Mouse (Mus musculus): ENCODE results near the gene Pigyl. TPM values are rescaled to one million over a fixed set of nuclear protein-coding genes. Genes with fewer than 3 reads are reported as not detected.
"Not testable (repeated sequence)": the region's sequence is repeated elsewhere in the genome, so short reads cannot be mapped to it uniquely, and the experiment has no call there.

Pigyl gene
- polyA plus RNA-seq, 1 experiment from 2014 or later, result 27.7 TPM

DNA sequence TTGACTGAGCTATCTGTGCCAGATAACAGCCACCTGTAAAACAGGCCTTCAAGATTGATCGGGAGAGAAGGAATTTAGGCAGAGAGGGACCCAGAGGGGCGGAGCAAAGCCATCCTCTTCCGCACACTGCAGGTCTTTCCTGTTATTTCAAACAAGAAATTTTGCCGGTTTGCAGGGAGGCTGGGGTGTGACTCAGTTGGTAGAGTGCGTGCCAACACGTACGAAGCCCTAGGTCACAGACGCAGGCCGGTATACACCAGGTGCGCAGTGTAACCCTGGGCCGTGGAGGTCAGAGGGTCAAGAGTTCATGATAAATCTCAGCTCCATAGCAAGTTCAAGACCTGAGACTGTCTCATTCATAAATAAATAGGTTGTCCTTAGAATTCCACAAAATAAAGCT is 24.4 kb upstream of the Pigyl start:
- H3K27ac ChIP-seq, result no peak overlapping the region

DNA sequence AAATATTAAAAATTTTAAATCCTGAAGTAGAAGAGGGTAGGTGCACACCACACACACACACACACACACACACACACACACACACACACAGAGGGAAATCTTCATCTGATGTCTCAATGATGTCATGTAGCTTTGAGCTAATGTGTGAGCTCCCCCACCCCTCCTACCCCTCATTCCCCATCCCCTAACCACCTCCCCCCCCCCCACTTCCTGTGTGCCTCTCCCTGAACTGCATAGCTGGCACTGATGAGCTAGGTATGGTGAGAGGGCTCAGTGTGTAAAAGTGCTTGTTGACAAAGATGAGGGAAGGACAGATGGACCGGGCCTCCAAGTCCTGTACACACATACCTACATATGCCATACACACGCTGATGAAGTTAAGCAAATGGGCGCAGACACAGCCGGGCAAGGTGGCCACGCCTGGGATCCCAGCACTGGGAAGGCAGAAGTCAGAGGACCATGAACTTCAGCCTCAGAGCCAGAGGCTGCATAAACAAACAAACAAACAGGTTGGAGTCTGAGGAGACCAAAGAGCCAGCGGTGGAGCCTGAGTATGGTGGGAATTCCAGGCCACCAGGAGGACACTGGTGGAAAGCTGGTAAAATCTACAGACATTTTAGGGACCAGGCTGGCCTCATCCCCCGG is 22.3 kb upstream of the Pigyl start:
- H3K4me3 ChIP-seq (ENCODE audit: inconsistent target), result no peak overlapping the region
- H3K79me2 ChIP-seq (ENCODE audit: inconsistent target), result no peaks in the 10 kb centered on the region
- WGBS (ENCODE audit: missing documents), result 83% methylated on average over 7 of the region's 7 CpGs
- no peak overlapping the region for H3K27ac ChIP-seq
- no peaks in the 10 kb centered on the region for H3K36me3 ChIP-seq (ENCODE audit: inconsistent target)

More for the DNA sequence above, 24.4 kb upstream of the Pigyl start:
- no peaks in the 10 kb centered on the region for H3K79me2 ChIP-seq (ENCODE audit: inconsistent target)
- no peak overlapping the region for H3K4me3 ChIP-seq (ENCODE audit: inconsistent target)
- WGBS (ENCODE audit: missing documents), result 90% methylated on average over 11 of the region's 11 CpGs
- no peaks in the 10 kb centered on the region for H3K36me3 ChIP-seq (ENCODE audit: inconsistent target)

DNA sequence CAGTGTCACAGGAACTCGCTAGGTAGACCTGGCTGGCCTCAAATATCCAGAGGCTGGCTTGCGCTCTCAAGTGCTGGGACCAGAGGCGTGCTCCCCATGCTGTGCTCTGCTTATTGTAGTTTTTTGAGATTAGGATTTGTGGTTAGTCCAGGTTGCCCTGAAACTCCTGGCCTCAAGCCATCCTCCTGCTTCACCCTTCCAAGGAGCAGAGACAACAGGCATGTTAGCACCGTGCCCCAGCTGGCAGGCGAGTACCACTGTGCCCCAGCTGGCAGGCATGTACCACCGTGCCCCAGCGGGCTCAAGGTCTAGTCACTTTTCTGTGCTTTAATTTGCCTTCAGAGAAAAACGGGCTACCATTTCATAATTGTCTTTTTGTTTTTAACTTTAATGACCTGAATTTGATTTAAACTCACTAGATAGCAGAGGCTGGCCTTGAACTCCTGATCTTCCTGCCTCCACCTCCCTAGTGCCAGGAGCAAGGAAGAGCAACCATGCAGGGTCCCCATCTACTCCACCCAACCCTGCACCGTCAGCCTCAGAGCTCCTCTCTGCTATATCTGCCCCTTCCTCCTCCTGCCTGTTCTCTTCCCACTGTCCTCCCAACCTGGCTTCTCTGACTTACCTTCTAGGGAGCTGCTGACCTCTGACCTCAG is 21.5 kb upstream of the Pigyl start:
- H3K27ac ChIP-seq, result no peak overlapping the region
- no peak overlapping the region for H3K4me3 ChIP-seq (ENCODE audit: inconsistent target)
- H3K36me3 ChIP-seq (ENCODE audit: inconsistent target), result no peaks in the 10 kb centered on the region
- H3K79me2 ChIP-seq (ENCODE audit: inconsistent target), result no peaks in the 10 kb centered on the region
- 92% methylated on average over 9 of the region's 9 CpGs for WGBS (ENCODE audit: missing documents)

DNA sequence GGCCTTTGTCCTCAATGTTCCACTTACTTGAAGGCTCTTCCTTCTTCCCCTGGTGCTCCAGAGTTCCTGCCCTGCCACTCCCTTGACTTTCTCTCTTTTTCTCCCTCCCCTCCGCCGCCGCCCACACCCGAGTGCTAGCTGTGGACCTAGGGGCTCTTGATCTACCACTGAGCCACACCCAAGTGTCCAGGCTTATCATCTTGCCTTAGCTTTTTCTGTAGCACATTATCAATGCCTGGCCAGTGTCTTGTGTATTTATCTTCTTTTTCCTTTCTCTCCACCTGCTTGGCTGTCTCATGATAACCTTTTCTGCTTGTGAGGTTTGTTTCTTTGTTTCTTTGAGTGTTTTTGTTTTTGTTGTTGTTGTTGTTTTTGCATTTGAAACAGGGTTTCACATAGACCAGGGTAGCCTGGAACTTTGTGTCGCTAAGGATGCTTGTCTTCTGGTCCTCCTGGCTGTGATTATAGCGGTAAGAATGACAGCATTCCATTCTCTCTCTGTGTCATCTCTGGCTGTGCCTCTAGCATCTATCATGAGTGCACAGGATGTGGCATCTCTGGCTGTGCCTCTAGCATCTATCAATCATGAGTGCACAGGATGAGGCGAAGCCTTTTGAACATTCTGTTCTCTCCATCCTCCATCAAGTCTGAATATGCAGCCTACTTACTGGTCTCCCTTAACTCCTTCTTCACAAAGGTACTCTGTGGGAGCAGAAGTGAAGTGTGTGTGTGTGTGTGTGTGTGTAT is 20.8 kb upstream of the Pigyl start, which contains the start of gene Acp5:
Gene Acp5, minus strand, starts transcription at position 68 of the 747 bp plus-strand sequence.
- Histone ChIP-seq H3K36me3 (ENCODE audit: inconsistent target) (no peaks in the 10 kb centered on the region), H3K27ac (no peak within 1 kb of the TSS), H3K4me3 (ENCODE audit: inconsistent target) (no peak within 1 kb of the TSS), H3K79me2 (ENCODE audit: inconsistent target) (no peaks in the 10 kb centered on the region)
- 98% methylated on average over 5 of the region's 7 CpGs for WGBS (ENCODE audit: missing documents)

DNA sequence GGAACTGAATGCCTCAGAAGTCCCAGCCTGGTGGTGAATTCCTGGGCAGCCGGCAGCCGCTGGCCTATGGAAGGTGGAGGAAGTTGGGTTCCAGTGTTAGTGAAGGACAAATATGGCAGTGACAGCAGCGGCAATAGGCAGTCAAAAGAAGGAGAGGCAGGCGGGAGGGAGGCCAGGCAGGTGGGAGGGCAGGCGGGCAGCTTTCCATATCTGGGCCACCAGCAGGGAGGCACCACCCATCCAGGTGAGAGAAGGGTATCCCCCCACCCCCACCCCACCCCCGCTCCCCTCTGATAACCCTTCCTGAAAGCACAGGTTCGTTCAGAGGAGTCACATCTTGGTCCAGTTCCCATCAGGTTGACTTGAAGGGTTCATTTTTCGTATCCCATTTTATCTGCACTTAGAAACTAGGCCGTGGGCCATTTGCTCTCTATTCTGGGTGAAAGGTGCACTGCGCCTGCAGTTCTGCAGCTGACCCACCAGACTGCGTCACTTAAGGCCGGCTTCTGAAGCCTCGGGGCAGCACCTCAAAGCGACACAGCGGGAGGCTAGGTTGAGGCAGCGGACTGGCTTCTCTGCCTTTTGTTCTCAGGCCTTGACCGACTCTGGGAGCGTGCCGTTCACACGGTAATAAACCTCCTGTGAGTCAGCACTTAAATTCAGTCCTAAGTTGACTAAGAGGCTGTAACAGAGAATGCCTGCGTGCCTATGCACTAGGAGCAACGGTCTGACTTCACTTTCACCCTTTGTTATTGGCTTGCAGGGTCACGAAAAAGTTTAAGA is 19.7 kb upstream of the Pigyl start:
- no peaks in the 10 kb centered on the region for H3K36me3 ChIP-seq (ENCODE audit: inconsistent target)
- H3K79me2 ChIP-seq (ENCODE audit: inconsistent target), result no peaks in the 10 kb centered on the region
- no peak overlapping the region for H3K4me3 ChIP-seq (ENCODE audit: inconsistent target)
- no peak overlapping the region for H3K27ac ChIP-seq
- WGBS (ENCODE audit: missing documents), result 80% methylated on average over 21 of the region's 23 CpGs

DNA sequence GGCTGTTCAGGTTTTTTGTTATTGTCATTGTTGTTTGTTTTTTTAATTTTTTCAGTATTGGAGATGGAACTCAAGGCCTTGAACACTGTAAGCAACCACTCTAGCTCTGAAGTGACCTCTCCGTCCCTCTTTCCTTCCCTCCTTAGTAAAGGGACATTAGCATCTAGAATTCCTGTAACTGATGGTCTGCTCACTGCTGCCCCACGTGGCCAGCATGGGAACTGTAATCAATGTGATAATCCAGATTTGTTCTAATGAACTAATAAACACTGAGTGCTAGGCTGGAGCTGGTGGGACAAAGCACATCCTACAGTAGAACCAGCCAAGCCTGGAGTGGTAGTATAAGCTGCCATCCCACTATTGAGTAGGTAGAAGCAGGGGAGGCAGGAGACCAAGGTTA is 18.2 kb upstream of the Pigyl start:
- 35% methylated on average over 2 of the region's 2 CpGs for WGBS (ENCODE audit: missing documents)
- no peak overlapping the region for H3K4me3 ChIP-seq (ENCODE audit: inconsistent target)
- H3K27ac ChIP-seq, result no peak overlapping the region
- H3K36me3 ChIP-seq (ENCODE audit: inconsistent target), result no peaks in the 10 kb centered on the region
- no peaks in the 10 kb centered on the region for H3K79me2 ChIP-seq (ENCODE audit: inconsistent target)

DNA sequence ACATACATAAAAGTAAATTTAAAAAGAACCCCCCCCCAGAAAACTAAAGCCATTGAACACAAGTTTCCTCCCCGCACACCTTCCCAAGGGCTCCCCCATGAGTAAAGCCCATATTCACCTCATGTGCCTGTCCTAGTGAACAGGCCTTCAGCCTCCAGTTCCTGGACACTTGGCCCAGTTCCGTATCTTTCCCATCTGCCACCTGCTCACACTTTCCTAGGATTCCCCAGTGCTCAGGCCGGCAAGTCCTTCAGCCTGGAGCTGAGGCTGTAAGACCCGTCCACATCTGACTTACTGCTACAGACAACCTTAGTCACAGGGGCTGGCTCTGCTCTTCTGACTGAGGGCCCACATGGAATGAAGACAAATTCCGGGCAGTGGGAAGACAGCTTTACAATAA is 16.9 kb upstream of the Pigyl start:
- no peaks in the 10 kb centered on the region for H3K36me3 ChIP-seq (ENCODE audit: inconsistent target)
- H3K4me3 ChIP-seq (ENCODE audit: inconsistent target), result no peak overlapping the region
- no peak overlapping the region for H3K27ac ChIP-seq
- 96% methylated on average over 4 of the region's 5 CpGs for WGBS (ENCODE audit: missing documents)
- no peaks in the 10 kb centered on the region for H3K79me2 ChIP-seq (ENCODE audit: inconsistent target)

DNA sequence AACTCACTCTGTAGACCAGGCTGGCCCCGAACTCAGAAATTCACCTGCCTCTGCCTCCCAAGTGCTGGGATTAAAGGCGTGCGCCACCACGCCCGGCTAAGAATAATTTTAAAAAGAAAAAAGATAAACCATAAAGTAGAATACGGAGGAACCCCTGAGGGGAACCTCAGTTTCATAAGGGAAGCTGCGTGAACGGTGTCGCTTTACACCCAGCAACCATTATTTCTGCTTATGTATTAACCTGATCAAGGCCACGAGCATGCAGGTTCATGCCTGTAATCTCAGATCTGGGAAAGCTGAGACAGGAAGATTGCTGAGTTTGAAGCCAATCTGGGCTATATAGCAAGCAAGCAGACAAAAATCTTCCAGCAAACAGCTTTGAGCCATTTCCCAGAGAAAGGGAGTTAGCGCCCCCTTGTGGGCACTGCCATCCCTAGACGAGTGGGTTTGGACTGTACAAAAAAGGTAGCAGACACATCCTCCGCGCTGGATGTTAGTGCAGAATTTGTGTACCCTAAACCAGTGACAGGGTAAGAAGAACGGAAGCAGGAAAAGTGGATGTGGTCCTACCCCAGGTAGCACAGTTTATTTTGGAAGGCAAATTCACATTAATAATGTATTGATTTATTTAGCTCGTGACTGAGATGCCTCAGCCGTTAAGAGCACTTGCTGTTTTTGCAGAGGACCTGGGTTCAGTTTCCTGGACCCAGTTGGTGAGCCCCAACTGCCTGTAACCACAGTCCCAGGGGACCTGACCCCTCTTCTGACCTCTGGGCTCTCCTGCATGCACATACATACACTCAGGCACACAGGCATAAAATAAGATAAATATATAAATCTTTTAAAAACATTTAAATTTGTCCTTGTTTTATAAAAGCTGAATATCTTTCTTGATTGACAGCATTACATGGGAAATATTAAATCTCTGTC is 13.3 kb upstream of the Pigyl start:
- WGBS (ENCODE audit: missing documents), result 16% methylated on average over 16 of the region's 17 CpGs
- no peak overlapping the region for H3K27ac ChIP-seq
- no peaks in the 10 kb centered on the region for H3K36me3 ChIP-seq (ENCODE audit: inconsistent target)
- no peaks in the 10 kb centered on the region for H3K79me2 ChIP-seq (ENCODE audit: inconsistent target)
- no peak overlapping the region for H3K4me3 ChIP-seq (ENCODE audit: inconsistent target)

DNA sequence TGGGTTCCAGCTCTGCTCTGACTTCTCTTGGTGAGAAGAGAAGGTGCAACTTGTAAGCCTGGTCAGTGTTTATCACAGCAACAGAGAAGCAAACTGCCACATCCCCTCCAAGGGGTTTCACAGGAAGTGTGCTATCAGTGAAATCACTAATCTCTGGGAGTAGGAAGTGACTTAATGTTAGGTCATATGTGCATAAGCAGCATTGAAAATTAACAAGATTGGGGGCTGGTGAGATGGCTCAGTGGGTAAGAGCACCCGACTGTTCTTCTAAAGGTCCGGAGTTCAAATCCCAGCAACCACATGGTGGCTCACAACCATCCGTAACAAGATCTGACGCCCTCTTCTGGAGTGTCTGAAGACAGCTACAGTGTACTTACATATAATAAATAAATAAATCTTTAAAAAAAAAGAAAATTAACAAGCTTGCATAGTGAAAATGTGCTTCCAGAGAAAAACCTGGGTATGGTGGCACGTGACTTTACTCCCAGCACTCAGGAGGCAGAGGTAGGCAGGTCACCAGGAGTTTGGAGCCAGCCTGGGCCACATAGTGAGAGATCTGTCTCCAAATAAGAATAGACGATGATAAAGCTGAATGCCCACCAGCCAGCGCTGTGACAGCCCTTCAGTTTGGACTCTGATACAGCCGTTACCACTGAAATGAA is 12.2 kb upstream of the Pigyl start:
- 74% methylated on average over 5 of the region's 8 CpGs for WGBS (ENCODE audit: missing documents)
- Histone ChIP-seq H3K4me3 (ENCODE audit: inconsistent target) (no peak overlapping the region), H3K36me3 (ENCODE audit: inconsistent target) (no peaks in the 10 kb centered on the region), H3K27ac (no peak overlapping the region), H3K79me2 (ENCODE audit: inconsistent target) (no peaks in the 10 kb centered on the region)

DNA sequence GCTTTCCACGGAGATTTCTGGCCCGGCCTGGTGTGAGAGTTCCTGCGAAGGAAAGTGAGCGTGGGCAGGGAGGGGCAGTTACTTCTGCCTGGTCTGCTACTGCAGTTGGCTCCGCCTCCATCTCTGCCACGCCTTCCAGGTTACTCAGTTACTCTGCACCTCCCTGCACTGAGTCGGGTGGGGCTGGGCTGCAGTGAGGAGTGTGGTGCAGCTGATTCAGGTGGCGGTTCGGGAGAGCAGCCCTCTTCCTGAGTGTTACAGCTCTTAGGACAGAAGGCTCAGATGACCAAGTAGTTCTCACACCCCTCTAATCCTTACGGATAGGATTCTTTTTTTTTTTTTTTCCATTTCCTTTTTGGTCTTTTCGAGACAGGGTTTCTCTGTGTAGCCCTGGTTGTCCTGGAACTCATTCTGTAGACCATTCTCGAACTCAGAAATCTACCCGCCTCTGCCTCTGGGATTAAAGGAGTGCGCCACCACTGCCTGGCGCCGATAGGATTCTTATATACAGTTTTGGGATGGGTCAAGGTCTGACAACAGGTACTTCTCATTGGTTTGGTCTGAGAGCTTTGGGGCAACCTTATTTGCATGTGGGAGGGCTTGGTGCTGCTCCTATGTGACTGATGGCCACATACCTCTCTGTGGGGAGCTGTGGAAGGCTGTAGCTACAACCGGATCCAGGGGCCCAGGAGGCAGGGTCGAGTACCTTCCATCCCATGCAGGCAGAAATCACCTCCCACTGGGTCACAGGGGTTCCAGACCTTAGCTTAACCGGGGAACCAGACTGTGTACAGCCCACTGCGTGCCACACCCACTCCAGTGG is 7.0 kb upstream of the Pigyl start:
- Histone ChIP-seq H3K79me2 (ENCODE audit: inconsistent target) (no peaks in the 10 kb centered on the region), H3K27ac (no peak overlapping the region), H3K36me3 (ENCODE audit: inconsistent target) (no peaks in the 10 kb centered on the region), H3K4me3 (ENCODE audit: inconsistent target) (no peak overlapping the region)
- 90% methylated on average over 20 of the region's 20 CpGs for WGBS (ENCODE audit: missing documents)

DNA sequence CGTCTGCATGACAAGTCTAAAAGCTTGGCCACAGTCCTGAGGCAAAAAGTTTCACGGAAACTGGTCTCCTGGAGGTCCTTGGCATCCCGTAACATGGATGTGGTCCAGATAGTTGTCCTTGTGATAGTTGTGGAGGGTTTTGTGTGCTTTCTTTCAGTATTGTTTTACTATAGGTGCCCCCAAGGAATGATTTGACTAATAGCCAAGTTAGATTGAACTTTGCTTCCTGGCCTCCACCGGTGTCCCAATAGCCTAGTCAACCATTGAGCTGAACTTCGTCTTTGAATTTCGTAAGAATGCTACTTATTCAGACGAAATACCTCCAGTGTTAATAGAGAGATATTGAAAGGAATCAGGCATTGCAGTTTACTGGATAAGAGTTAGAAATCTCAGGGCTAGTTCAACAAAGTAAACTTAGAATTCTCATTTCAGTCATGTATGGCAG is 6.4 kb upstream of the Pigyl start:
- not testable (repeated sequence) for H3K36me3 ChIP-seq (ENCODE audit: inconsistent target); H3K27ac ChIP-seq; H3K4me3 ChIP-seq (ENCODE audit: inconsistent target); H3K79me2 ChIP-seq (ENCODE audit: inconsistent target)
- 78% methylated on average over 7 of the region's 7 CpGs for WGBS (ENCODE audit: missing documents)

DNA sequence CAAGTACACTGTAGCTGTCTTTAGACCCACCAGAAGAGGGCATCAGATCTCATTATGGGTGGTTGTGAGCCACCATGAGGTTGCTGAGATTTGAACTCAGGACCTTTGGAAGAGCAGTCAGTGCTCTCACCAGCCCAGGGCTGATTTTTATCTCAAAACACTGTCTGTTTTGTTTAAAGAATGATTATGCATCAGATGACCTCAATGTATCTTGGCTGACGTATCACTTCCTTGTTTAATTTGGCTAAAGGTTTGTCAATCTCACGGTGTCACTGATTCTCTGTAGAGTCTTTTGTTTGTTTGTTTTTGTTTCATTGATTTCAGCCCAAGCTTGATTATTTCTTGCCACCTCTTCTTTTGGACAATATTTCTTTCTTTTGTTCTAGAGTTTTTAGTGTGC is 5.7 kb upstream of the Pigyl start:
- 81% methylated on average over 2 of the region's 2 CpGs for WGBS (ENCODE audit: missing documents)
- Histone ChIP-seq H3K27ac (no peak overlapping the region), H3K4me3 (ENCODE audit: inconsistent target) (no peak overlapping the region), H3K79me2 (ENCODE audit: inconsistent target) (no peaks in the 10 kb centered on the region), H3K36me3 (ENCODE audit: inconsistent target) (no peaks in the 10 kb centered on the region)

DNA sequence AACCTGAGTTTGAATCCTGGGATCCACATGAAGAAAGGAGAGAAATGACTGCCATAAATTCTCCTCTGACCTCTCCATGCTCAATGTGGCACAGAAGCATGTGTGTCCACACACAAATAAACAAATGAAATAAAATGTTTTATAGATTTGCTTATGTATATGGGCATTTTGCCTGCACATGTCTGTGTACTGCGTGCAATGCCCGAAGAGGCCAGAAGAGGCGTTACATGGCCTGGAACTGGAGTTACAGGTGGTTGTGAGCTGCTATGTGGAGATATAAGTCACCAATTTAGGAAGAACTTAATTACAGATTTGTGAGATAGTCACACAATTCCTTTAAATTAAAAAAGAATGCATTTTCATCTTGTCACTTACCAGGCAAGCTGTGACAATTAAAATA is 2.8 kb upstream of the Pigyl start:
- Histone ChIP-seq H3K79me2 (ENCODE audit: inconsistent target) (no peaks in the 10 kb centered on the region), H3K4me3 (ENCODE audit: inconsistent target) (no peak overlapping the region), H3K36me3 (ENCODE audit: inconsistent target) (no peaks in the 10 kb centered on the region), H3K27ac (no peak overlapping the region)
- WGBS (ENCODE audit: missing documents), result 97% methylated on average over 3 of the region's 3 CpGs
